Mouse (Mus musculus) heart, adult 9 months (tissue): ENCODE results near the gene Hspa5.
"Not testable (repeated sequence)": the region's sequence is repeated elsewhere in the genome, so short reads cannot be mapped to it uniquely, and the experiment has no call there.

ENCODE experiments used
- DNase-seq, 2 experiments: peaks; one replicate each; pipeline ENCODE4 v3.0.0; 2022; ENCODE audit warnings: low spot score in 2 of 2

The Hspa5 gene

GRCm38 (mm10) chr2:34771368-34772226 is at the start of gene Hspa5:
TSS of gene Hspa5 (plus strand) at chr2:34771970.
- DNase-seq: peak; percentile 100

DNA sequence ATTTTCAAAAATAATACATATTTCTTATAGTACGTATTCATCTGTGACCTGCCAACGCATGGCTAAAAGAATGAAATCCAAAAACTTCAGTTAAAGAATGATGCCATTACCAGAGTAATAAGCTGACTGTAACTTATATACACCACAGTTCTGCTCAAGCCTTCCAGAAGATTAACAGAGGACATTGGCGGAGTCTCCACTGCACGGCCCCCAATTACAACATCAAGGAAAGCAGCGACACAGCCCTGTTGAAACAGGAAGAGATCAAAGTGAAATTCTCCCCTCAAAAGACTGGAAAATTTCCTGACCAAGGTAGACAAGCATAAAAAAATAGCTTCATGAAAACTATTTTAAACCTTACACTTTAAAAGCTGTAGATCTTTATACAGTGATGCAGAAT is 46.5 kb upstream of the Hspa5 start:
- no peak for DNase-seq

DNA sequence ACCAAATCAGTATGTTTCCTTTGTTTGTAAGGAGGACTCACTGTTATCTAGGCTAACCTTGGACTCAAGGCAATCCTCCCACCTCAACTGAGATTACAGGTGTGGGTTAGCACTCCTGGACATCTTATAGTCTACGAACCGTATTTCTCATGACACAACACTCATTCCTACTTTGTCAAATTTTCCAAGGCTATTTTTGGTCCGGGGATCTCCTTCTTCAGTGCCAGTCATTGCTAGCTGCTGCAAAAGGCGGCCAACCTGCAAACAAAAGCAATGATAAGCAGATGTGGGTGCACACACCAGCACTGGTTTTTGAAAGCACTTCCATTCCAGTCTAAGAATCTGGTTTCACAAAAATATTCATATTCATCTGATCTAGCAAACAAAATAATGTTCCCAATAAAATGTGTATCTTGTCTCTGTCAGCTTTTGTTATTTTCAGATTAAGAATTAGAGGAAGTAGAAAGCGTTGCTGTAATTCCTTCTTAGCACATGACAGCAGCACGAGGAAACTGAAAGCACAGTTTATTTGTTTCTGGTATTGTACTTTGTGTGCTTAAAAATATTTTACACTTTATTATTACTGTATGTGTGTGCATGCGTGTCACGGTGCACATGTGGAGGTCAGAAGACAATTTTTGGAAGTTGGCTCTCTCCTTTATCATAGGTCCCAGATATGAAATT is 44.6 kb upstream of the Hspa5 start:
- no peak for DNase-seq

DNA sequence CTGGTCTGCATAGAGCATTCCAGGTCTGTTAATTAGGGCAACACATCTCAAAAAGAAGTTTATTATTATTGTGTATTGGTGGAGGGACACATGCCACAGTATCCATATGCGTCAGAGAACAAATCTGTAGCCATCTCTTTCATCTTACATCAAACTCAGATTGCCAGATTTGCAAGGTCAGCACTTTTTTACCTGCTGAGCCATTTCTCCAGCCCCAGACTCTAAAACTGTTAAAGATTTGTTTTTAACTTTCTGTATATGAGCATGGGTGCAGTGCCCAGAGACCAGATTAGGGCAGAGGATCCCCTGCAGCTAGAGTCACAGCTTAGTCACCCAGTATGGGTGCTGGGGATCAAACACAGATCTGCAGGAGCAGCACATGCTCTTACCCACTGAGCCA is 35.1 kb upstream of the Hspa5 start:
- no peak for DNase-seq

DNA sequence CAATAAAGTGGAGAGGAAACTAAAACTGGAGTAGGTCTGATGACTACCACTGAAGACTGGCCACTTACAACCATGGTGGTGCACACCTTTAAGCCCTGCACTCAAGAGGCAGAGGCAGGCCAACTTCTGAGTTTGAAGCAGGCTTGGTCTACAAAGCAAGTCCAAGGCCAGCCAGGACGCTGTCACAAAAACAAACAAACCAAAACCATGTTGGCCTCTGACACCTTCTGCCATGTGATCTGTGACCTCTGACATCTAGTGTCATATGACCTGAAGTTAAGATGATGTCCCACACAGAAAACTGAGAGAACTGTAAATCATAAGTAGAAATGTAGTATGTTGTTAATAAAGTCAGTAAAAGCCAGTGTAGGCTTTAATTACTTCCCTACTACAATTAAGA is 33.9 kb upstream of the Hspa5 start:
- DNase-seq: no peak

DNA sequence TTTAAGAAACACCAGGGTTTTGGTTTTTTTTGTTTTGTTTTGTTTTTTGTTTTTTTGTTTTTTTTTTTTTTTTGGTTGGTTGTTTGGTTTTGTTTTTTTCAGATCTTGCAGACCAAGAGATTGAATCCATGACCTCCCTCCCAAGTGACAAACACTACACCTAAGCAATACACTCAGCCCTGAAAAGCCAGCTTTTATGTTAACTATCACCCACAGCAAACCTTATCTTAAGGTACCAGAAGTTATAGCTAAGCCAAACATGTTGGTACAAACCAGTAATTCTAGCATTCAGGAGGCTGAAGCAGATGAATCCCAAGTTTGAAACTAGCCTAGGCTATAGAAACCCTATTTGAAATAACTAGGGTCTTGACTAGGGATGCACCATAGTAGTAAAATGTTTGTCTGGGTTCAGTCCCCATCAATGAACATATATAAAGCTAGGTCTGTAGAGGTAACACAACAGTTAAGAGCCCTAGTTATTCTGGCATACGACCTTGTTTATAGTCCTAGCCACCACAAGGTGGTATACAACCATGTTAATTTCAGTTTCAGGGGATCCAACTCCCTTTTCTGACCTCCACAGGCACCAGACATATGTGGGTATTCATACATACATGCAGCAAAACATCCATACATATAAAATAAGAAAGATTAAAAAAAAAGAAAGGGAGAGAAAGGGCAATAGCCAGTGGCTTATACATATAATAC is 31.9 kb upstream of the Hspa5 start:
- DNase-seq: no peak

DNA sequence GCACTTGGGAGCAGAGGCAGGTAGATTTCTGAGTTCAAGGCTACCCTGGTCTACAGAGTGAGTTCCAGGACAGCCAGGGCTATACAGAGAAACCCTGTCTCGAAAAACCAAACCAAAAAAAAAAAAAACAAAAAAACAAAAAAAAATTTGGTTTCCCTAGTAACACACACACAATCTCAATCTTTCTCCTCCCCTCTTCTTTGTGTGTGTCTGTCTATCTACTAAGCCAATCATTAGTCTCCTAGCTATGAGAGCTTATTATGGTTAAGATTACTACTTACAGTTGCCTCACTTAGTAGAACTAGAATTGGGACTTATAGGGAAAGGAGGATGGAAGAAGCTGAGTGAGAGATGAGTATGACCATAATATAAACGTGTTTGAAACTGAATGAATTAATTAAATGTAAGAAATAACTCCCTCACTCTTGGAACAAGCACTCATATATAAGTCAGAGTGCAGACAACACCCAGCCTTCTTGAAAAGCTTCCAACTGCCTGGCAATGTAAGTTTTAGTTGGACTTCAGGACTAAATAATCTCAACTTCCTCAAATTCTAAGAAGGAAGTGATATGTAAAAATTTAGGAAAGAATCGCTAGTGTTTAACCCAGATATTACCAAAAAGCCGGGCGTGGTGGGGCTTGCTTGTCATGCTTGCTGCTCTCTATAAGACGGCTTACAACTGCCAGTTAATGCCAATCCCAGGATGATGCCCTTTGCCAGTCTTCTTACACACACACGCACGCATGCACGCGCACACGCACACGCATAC is 30.2 kb upstream of the Hspa5 start:
- DNase-seq: no peak

GRCm38 (mm10) chr2:34742675-34743074 is 29.1 kb upstream of the Hspa5 start:
- no peak for DNase-seq

DNA sequence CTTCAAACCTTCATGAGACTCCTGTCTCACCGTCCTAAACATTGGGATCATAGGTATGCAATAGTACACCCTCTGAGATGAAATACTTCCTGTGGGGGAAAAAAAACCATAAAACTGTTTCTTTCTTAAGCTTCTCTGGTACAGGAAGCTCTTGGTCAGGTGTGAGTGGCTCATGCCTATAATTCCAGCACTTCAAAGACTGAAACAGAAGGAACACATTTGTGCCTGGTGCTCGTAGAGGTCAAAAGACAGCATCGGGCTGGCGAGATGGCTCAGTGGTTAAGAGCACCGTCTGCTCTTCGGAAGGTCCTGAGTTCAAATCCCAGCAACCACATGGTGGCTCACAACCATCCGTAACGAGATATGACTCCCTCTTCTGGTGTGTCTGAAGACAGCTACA is 27.3 kb upstream of the Hspa5 start:
- DNase-seq: no peak

DNA sequence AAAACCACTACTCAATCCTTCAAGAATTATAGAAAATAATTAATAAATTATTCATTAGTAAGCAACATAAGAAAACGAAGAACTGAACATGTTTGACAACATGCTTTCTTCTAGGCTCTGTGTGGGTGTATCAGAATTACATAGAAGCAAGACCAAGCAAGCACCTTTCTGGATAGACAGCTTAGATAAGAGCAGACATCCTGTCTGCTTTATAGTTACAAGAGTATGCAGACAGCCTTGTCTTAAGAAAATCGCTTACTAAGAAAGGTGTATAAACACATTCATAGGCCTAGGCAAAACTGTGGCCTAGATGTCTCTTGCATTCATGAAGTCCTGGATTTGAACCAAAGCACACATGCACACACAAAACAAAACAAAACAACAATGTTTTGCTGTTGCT is 26.1 kb upstream of the Hspa5 start:
- no peak for DNase-seq

DNA sequence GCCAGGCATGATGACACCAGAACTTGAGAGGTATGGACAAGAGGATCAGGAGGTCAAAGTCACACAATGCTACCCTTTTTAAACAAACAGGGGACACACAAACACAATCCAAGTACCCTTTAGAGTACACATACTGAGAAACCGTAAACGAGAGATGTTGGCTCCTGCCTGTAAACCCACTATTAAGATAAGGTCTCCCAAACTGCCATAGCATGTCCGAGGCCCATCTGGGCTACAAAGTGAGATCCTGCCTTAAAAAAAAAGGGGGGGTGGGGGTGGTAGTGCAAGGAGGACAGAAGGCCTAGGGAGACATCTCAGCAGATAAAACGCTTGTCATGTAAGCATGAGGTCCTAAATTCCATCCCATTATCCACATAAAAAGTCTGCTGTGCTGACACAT is 23.3 kb upstream of the Hspa5 start:
- DNase-seq: no peak

- no peak for DNase-seq
Observed at GRCm38 (mm10) chr2:34750245-34750644, 21.5 kb upstream of the Hspa5 start.

DNA sequence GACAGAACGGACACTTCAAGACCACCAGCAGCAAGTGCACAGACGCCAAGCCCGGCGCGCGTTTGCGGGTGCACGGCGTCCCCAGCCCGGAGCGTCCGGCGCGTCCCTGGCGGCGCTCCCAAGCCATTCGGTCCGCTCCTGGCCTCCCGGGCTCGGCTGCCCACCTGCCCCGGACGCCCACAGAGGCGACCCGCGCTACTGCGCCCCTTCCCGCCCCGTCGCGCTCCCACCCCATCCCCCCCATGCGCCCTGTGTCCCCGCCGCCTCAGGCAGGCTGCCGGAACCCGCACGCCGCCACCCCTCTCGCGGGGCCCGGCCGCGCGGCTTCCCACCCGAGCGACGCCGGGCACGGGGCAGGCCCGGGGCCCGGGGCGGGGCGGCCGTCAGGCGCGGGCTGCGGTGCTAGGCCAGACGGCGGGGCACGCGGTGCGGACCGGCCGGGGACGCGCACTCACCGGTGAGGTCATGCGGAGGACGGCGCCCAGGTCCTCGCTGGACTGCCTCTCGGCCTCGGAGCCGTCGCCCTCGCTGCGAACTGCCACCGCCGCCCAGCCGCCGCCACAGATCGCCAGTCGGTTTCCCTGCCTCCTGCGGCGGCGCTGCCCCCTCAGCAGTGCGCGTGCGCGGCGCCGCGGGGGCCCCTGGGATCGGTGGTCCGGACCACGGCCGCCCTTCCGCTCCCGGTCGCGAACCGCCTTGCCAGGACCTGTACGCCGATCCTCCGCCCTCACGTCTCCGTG is 17.8 kb upstream of the Hspa5 start:
- DNase-seq: peak; percentile 85 to 87

DNA sequence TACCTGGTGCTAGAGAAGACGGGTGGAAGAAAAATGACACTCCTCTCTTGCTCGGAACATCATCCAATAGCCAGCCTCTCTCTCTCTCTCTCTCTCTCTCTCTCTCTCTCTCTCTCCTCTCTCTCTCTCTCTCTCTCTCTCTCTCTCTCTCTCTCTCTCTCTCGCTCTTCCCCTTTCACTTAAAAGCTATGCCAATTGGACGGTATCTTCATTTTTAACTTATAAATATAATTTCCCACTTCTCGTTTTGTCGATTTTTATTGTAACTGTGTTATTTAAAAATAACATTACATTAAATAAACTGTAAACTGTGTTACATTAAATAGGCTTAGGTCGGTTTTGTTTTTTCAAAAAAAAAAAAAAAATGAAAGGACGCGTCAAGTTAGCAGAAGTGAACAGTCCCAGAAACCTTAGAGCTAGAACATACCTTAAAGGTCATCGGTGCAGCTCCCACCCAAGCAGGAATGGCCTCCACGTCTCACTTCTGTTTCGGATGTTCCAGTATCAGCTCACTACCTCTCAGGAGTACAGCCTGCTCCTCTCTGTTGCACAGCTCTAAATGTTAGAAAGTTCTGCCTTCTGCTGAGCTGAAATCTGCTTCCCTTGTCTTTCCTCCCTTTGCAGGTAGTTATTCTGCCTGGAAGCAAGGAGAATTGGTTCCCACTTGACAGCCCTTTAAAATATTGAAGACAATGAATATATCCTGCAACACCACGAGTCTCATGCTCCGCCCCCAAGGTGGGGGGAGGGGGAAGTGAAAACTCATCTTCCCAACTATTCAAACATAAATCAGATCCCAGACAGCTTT is 17.0 kb upstream of the Hspa5 start, which contains the start of gene Gapvd1:
TSS of gene Gapvd1 (minus strand) at position 682 of the 808 bp plus-strand sequence.
- peak in 1 of 2 experiments; percentile 17 for DNase-seq

DNA sequence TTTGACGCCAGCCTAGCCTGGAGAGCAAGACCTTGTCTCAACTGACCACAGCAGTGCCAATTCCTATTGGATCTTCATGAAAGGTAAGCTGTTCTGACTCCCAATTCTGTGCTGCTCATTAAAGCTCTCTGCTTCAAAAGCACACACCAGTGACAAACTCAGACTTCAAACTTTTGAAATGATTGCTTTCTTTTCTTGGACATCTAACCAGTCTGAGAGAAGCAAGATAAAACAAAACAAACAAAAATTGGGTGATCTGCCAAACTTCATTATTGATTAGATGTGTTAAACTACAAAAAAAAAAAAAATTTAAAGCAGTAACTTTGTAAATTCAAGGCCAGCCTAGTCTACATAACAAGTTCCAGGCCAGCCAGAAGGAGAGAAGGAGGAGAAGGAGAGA is 14.4 kb upstream of the Hspa5 start:
- no peak for DNase-seq

DNA sequence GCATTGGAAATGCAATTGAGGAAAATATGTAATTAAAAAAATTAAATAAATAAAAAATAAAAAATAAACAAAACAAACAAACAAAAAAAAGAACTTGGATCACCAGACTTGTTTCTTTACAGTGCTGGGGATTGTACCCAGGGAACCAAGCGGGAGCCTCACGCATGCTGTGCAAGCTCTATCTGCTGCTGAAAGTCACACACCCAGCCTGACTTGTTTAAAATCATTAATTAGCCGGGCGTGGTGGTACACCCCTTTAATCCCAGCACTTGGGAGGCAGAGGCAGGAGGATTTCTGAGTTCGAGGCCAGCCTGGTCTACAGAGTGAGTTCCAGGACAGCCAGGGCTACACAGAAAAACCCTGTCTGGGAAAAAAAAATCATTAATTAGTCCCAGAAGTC is 10.5 kb upstream of the Hspa5 start:
- DNase-seq: not testable (repeated sequence)

DNA sequence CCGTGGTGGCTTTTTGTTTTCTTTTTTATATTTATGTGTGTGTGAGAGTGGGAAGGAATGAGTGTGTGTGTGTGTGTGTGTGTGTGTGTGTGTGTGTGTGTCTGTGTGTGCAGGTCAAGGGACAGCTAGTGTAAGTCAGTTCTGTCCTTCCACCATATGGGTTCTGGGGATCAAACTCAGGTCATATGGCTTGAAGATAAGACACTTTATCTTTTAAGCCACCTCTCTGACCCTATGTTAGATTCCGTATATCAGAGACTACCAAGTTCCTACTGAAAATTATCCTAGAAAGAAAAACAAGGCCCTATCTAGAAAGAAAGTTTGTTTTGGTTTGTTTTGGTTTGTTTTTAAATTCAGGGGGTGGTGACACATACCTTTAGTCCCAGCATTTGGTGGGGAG is 9.6 kb upstream of the Hspa5 start:
- DNase-seq: no peak

GRCm38 (mm10) chr2:34762872-34763271 is 8.9 kb upstream of the Hspa5 start:
- no peak for DNase-seq

GRCm38 (mm10) chr2:34764801-34765200 is 7.0 kb upstream of the Hspa5 start:
- no peak for DNase-seq

GRCm38 (mm10) chr2:34770049-34770448 is 1.7 kb upstream of the Hspa5 start:
- DNase-seq: no peak
